Mouse (Mus musculus): ENCODE data around the gene Cacnb3. TPM values are rescaled to one million over a fixed set of nuclear protein-coding genes. Genes with fewer than 3 reads are reported as not detected.
A peak's percentile ranks its signal among the peaks of the same experiment; 100 is the strongest.

Gene Cacnb3
- polyA plus RNA-seq, 1 experiment from 2014 or later = 8.5 TPM

- peak; percentile 10 for DNase-seq (ENCODE audit: low spot score)
Observed at GRCm38 (mm10) chr15:98675634-98676250, 45.1 kb downstream of the Cacnb3 start.

GRCm38 (mm10) chr15:98676471-98676870, 45.8 kb downstream of the Cacnb3 start:
- peak; percentile 49 for DNase-seq (ENCODE audit: low spot score)

DNA sequence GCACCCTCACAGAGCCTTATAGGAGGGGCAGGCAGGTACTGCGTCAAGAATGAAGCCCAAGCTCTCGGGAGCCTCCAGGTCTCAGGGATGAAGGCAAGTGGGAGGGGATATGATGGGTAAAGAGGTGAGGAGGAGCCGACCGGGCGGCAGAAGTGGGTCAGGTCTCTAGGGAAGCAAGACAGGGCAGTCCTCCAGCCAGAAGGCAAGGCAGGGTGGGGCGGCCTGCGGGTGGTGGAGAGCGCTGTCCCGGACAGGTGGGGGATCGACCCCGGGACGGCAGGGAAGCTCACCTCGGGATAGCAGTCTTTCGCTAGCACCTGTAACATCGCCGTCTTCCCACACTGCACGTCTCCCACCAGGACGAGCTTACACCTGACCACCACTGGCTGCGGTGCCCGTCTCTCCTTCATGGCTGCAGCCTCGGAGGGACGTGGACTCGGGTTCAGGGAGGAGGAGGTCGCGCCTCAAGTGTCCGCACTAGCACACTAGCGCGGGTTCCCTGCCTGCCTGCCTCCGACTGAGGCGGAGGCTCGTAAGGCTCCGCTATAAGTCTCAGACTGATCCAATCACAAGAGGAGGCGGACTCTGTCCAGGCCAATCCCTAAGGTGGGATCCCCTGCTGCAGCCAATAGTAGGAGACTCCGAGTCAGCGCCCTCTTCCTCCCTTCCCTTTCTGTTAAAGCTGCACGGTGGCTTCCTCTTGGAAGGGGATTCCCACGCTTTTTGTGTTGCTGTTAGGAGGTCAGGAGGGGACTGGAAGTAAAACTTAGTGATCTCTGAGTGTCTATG, 46.5 kb downstream of the Cacnb3 start, which contains the start of gene Rnd1:
Rnd1 (minus strand) TSS at position 522 of the 789 bp plus-strand sequence.
- DNase-seq (ENCODE audit: low spot score) = peak; percentile 80

DNA sequence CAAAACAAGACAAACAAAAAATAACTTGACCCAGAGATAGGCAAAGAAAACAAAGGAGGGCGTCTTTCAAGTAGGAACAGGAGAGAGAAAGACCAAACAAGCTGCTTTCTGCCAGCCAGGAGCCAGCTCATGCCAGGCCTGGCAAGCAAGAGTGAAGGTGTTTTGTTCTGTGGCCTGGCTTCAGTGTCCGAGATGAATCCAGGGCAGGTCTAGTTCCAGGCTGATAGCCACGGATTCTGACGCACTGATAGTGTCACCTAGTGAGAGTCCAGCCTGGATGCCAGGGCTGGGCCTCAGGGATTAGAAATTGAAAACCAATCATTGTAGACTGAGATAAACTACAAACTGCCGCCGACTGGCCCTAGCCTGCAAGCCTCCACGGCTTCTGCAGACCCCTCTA, 47.3 kb downstream of the Cacnb3 start:
- DNase-seq (ENCODE audit: low spot score) = no peak

DNA sequence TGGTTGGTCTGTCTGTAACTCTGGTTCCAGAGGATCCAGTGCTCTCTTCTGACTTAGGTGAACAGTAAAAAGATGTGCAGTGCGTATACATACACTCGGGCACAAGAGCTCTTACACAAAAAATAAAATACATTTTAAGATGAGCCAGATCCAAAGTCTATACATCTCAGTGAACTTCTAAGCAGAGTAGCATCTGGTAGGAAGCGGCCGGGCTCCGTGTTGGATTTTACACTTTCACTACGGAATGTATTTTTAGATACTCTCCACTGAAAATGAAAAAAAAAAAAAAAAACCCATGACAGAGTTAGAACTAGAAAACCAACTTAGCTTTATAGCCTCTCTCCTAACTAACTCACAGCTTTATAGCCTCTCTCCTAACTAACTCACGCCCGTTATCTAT, 50.0 kb downstream of the Cacnb3 start:
- DNase-seq (ENCODE audit: low spot score) = no peak

DNA sequence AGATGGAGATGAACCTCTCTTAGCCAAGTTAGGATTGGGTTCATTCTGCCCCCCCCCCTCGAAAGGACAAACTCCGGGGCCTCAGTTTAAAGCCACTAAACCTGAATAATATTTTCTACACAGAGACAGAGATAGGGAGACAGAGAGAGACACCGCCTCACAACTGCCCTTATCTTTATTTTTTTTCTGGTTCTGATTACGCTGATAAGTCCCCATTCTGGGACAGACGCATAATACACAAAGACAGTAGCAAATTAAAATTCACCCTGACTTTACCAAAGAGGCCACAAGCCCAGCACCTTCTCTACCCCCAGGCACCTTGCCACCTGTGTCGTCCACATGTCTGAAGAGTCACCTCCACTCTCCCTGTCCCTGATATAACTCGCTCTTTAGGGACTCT, 51.0 kb downstream of the Cacnb3 start:
- no peak for DNase-seq (ENCODE audit: low spot score)

DNA sequence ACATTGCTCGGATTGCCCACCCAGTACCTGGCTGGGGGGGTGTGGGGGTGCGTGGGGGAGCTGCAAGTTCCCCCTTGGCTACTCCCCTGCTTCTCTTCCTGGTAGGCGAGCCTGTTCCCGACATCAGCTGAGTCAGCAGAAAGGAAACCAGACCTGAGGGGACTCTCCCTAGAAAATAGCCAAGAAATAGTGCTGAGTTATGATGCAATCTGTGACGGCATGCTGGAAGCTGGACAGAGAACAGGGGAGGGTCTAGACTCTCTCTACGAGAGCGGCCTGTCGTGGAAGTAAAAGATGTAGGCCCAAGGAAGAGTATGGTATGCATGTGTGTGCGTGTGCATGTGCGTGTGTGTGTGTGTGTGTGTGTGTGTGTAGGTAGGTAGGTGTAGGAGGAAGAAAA, 52.5 kb downstream of the Cacnb3 start:
- no peak for DNase-seq (ENCODE audit: low spot score)

GRCm38 (mm10) chr15:98683746-98684145, 53.1 kb downstream of the Cacnb3 start:
- DNase-seq (ENCODE audit: low spot score) = no peak

DNA sequence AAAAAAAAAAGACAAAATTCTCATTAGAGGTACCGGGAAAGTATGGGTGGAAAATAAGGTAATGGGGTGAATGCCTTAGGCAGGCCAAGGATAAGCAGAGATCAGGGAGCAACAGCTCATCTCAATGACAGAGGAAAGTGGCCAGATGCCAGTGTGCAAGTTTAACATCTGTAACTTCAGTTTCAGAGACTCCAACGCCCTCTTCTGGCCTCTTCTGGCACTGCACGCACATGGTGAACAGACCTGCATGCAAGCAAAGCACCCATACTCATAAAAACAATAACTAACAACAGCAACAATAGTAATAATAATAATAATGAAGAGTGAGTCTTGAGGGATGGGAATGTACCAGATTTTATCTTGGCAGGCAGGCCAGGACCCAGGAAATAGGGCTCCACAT, 55.3 kb downstream of the Cacnb3 start:
- DNase-seq (ENCODE audit: low spot score) = no peak

DNA sequence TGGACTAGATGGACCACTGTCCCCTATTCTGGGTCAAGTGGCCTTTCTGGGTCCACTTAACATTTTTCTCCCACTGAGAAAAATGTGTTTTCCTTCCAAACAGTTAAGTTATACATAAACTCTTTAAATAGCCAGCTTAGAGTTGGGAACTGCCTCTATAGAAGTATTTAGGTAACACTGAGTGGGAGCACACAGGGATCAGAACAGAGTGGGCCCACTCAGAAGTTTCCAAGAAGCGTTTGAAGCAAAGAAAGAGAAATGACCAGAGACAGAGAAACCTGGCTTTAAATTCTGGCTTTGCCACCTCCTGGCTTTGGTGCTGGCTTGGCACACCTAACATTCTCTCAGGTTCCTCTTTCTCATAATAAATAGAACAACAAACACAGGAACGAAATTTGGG, 59.0 kb downstream of the Cacnb3 start:
- DNase-seq (ENCODE audit: low spot score) = no peak

DNA sequence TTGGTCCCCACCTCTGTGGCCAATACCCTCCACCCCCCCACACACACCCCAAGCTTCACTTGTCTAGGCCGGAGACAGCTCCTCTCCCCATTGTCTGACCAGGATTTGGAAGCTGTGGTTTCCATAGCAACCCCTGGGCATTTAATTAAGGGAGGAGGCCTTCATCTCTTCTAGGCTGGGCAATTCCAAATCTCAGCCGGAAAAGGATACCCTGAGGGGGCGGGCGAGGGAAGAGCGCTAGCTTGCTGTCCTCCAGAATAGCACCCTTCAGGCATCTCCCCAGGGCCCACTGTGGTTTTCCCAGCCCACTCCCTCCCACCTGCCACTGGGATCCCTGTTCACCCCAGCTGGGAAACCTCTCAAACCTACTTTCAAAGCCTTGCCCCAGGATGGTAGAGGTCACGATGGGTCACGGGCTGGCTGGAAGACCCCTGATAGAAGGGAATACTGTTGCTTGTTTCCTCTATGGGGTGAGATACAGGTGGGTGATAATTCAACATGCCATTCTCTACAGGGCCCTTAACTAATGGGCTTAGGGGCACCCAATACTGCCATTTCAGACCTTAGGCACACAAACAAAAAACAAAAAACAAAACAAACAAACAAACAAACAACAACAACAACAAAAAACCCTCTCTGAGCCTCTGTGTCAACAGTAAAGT, 61.0 kb downstream of the Cacnb3 start:
- no peak for DNase-seq (ENCODE audit: low spot score)

DNA sequence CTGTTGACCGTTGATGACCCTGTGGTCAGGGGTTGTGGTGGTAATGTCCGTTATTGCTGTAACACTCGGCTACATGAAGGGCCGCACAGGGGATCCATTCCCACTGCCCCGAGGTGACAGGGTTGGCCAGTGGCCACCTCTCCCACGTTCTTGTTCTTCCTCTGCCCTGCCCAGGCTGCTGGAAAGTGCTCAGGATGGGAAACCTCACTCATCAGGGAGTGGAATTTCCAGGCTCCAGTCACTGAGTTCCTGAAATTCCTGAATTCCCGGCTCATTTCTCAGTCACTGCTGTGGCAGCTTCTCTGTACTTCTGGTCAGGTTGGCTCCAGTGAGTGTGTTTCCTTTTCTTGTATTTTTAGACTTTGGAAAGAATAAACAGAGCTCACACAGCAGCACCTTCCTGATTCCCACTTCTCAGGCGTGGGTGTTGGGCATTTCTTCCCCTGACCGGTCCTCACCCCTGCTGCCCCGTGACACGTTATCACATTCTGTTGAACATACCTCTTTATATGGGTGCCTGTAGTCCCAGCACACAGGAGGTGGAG, 61.6 kb downstream of the Cacnb3 start:
- DNase-seq (ENCODE audit: low spot score) = no peak

Other genes with a start within 250 kb of the Cacnb3 start
- not detected in 2 replicates for gene Olfr283, start 249.9 kb upstream of the Cacnb3 start, polyA plus RNA-seq (2015; fragmentation: Nextera tagmentation; extraction: Ambion mirVana)
- gene Olfr282, start 199.6 kb upstream of the Cacnb3 start, polyA plus RNA-seq (2015; fragmentation: Nextera tagmentation; extraction: Ambion mirVana) = not detected in 2 replicates
- gene Olfr281, start 178.3 kb upstream of the Cacnb3 start, polyA plus RNA-seq (2015; fragmentation: Nextera tagmentation; extraction: Ambion mirVana) = not detected in 2 replicates
- 0.03 TPM in 1 of 2 replicates, not detected in the other for gene OR5BS1P, start 160.9 kb upstream of the Cacnb3 start, polyA plus RNA-seq (2015; fragmentation: Nextera tagmentation; extraction: Ambion mirVana)
- 0.18 TPM in 1 of 2 replicates, not detected in the other for gene Lalba, start 148.1 kb upstream of the Cacnb3 start, polyA plus RNA-seq (2015; fragmentation: Nextera tagmentation; extraction: Ambion mirVana)
- gene Olfr279, start 138.4 kb upstream of the Cacnb3 start, polyA plus RNA-seq (2015; fragmentation: Nextera tagmentation; extraction: Ambion mirVana) = not detected in 2 replicates
- gene Kansl2, start 96.6 kb upstream of the Cacnb3 start, polyA plus RNA-seq (2015; fragmentation: Nextera tagmentation; extraction: Ambion mirVana) = 98.8 and 108 TPM in 2 replicates
- 51.1 and 55.8 TPM in 2 replicates for gene Ccnt1, start 59.9 kb upstream of the Cacnb3 start, polyA plus RNA-seq (2015; fragmentation: Nextera tagmentation; extraction: Ambion mirVana)
- gene 4930415O20Rik, start 59.8 kb upstream of the Cacnb3 start, polyA plus RNA-seq (2015; fragmentation: Nextera tagmentation; extraction: Ambion mirVana) = not detected in 2 replicates
- gene Adcy6, start 20.8 kb upstream of the Cacnb3 start, polyA plus RNA-seq (2015; fragmentation: Nextera tagmentation; extraction: Ambion mirVana) = 12.6 and 17.0 TPM in 2 replicates
- gene Ddx23, start 32.1 kb downstream of the Cacnb3 start, polyA plus RNA-seq (2015; fragmentation: Nextera tagmentation; extraction: Ambion mirVana) = 23.5 and 26.4 TPM in 2 replicates
- 1.1 and 1.7 TPM in 2 replicates for gene Rnd1, start 46.6 kb downstream of the Cacnb3 start, polyA plus RNA-seq (2015; fragmentation: Nextera tagmentation; extraction: Ambion mirVana)
- gene Ccdc65, start 77.4 kb downstream of the Cacnb3 start, polyA plus RNA-seq (2015; fragmentation: Nextera tagmentation; extraction: Ambion mirVana) = 0.09 and 0.40 TPM in 2 replicates
- gene Fkbp11, start 97.4 kb downstream of the Cacnb3 start, polyA plus RNA-seq (2015; fragmentation: Nextera tagmentation; extraction: Ambion mirVana) = 4.6 and 6.4 TPM in 2 replicates
- gene Arf3, start 132.4 kb downstream of the Cacnb3 start, polyA plus RNA-seq (2015; fragmentation: Nextera tagmentation; extraction: Ambion mirVana) = 36.5 and 42.2 TPM in 2 replicates
- gene Wnt10b, start 147.3 kb downstream of the Cacnb3 start, polyA plus RNA-seq (2015; fragmentation: Nextera tagmentation; extraction: Ambion mirVana) = 0.85 TPM in 2 replicates
- gene Wnt1, start 159.0 kb downstream of the Cacnb3 start, polyA plus RNA-seq (2015; fragmentation: Nextera tagmentation; extraction: Ambion mirVana) = 0.08 TPM in 1 of 2 replicates, not detected in the other
- 0.10 and 0.13 TPM in 2 replicates for gene Ddn, start 178.7 kb downstream of the Cacnb3 start, polyA plus RNA-seq (2015; fragmentation: Nextera tagmentation; extraction: Ambion mirVana)
- gene Prkag1, start 200.7 kb downstream of the Cacnb3 start, polyA plus RNA-seq (2015; fragmentation: Nextera tagmentation; extraction: Ambion mirVana) = 103 and 107 TPM in 2 replicates
- gene Kmt2d, start 240.4 kb downstream of the Cacnb3 start, polyA plus RNA-seq (2015; fragmentation: Nextera tagmentation; extraction: Ambion mirVana) = 9.4 and 15.6 TPM in 2 replicates